Mouse (Mus musculus) heart, embryonic 16.5 days (tissue): ENCODE data around the gene Cyth3. TPM values are rescaled to one million over a fixed set of nuclear protein-coding genes. Genes with fewer than 3 reads are reported as not detected.

ENCODE experiments used
- ATAC-seq: fragments of 200-750 bp; cut with Nextera tagmentation; replicated peaks from 2 replicates; pipeline ENCODE4 v1.8.0; 2017; ENCODE audit warnings: moderate number of reproducible peaks; ENCODE audit not compliant: insufficient read depth, low FRiP score; ENCODE audit errors: extremely low read depth
- H3K27ac ChIP-seq: fragments of 300-500 bp; sonication (generic); 2 replicates; pipeline ENCODE4 v1.5.1; 2014; ENCODE audit warnings: mild to moderate bottlenecking, low read length, control low read depth, moderate library complexity
- H3K27me3 ChIP-seq: fragments of 300-500 bp; sonication (generic); 2 replicates; pipeline ENCODE4 v1.6.1; 2014; ENCODE audit warnings: low read length, mixed read lengths; ENCODE audit not compliant: control insufficient read depth, insufficient read depth
- H3K36me3 ChIP-seq: fragments of 300-500 bp; sonication (generic); 2 replicates; pipeline ENCODE4 v1.6.1; 2014; ENCODE audit not compliant: control insufficient read depth, insufficient read depth
- H3K4me1 ChIP-seq: fragments of 300-500 bp; sonication (generic); 2 replicates; pipeline ENCODE4 v1.6.1; 2014; ENCODE audit warnings: low read length, mixed read lengths; ENCODE audit not compliant: control insufficient read depth, insufficient read depth
- H3K4me2 ChIP-seq: fragments of 300-500 bp; sonication (generic); 2 replicates; pipeline ENCODE4 v1.6.1; 2014; ENCODE audit warnings: low read depth, mild to moderate bottlenecking, control low read depth, low read length
- H3K4me3 ChIP-seq: fragments of 300-500 bp; sonication (generic); 2 replicates; pipeline ENCODE4 v1.5.1; 2014; ENCODE audit warnings: mild to moderate bottlenecking, control low read depth, low read length
- H3K9ac ChIP-seq: fragments of 300-500 bp; sonication (generic); 2 replicates; pipeline ENCODE4 v1.6.1; 2014; ENCODE audit warnings: low read length, control low read depth
- H3K9me3 ChIP-seq: fragments of 300-500 bp; sonication (generic); replicated peaks from 2 replicates; pipeline ENCODE4 v1.6.1; 2016; ENCODE audit warnings: low read length; ENCODE audit not compliant: control insufficient read depth
- WGBS: fragments of 180-500 bp; shearing (Covaris S2); extraction: QIAGEN DNeasy Blood & Tissue Kit; methylation state at CpG from one replicate; pipeline ENCODE4 v1.1.7; 2014; 5-methylcytosine and 5-hydroxymethylcytosine counted together
- polyA plus RNA-seq: library from polyadenylated mRNA; unstranded; fragments of >200 nt; fragmentation: Nextera tagmentation; extraction: Ambion mirVana; gene quantifications from 2 replicates; pipeline ENCODE4 v1.2.1, GENCODE M21; 2015

Cyth3 gene
- polyA plus RNA-seq, 1 experiment from 2014 or later: 59.4 TPM

GRCm38 (mm10) chr5:143620941-143621340, 1.3 kb upstream of the Cyth3 start:
- H3K4me3 ChIP-seq: no peak overlapping the region
- no peak overlapping the region for H3K4me2 ChIP-seq
- no peaks in the 10 kb centered on the region for H3K27me3 ChIP-seq
- H3K36me3 ChIP-seq: no peaks in the 10 kb centered on the region
- no peak overlapping the region for H3K27ac ChIP-seq
- H3K9ac ChIP-seq: no peak overlapping the region
- peaks cover 48% of the 10 kb centered on the region for H3K4me1 ChIP-seq
- H3K9me3 ChIP-seq: no peaks in the 10 kb centered on the region
- no peak for ATAC-seq
- whole genome bisulfite sequencing: 39% methylated on average over 13 of the region's 13 CpGs

GRCm38 (mm10) chr5:143622623-143623150, 440 bp downstream of the Cyth3 start:
- peak; percentile 58 for ATAC-seq
- H3K27me3 ChIP-seq: no peaks in the 10 kb centered on the region
- no peaks in the 10 kb centered on the region for H3K36me3 ChIP-seq
- H3K9ac ChIP-seq: peak overlapping the region; percentile 91
- H3K4me1 ChIP-seq: peaks cover 48% of the 10 kb centered on the region
- H3K4me3 ChIP-seq: peak overlapping the region; percentile 85
- peak overlapping the region; percentile 79 for H3K4me2 ChIP-seq
- WGBS: under 1% methylated on average over 48 of the region's 48 CpGs
- H3K9me3 ChIP-seq: no peaks in the 10 kb centered on the region
- peak overlapping the region; percentile 90 for H3K27ac ChIP-seq

GRCm38 (mm10) chr5:143623356-143624295, 1.4 kb downstream of the Cyth3 start:
- 42% methylated on average over 19 of the region's 19 CpGs for WGBS
- Histone ChIP-seq H3K27ac (peak overlapping the region; percentile 26; the same call in 1 of the 2 replicates), H3K4me2 (peak overlapping the region; percentile 79), H3K4me1 (peaks cover 39% of the 10 kb centered on the region), H3K9ac (peak overlapping the region; percentile 91), H3K4me3 (peak overlapping the region; percentile 85), H3K36me3 (no peaks in the 10 kb centered on the region), H3K27me3 (no peaks in the 10 kb centered on the region), H3K9me3 (no peaks in the 10 kb centered on the region)
- no peak for ATAC-seq

- H3K4me2 ChIP-seq: peak overlapping the region; percentile 79
- no peak for ATAC-seq
Measured at GRCm38 (mm10) chr5:143624449-143624848, 2.2 kb downstream of the Cyth3 start.

GRCm38 (mm10) chr5:143625497-143625896, 3.2 kb downstream of the Cyth3 start:
- peak overlapping the region; percentile 48 for H3K9ac ChIP-seq
- peak overlapping the region; percentile 57 for H3K27ac ChIP-seq
- no peaks in the 10 kb centered on the region for H3K27me3 ChIP-seq
- H3K4me1 ChIP-seq: peaks cover 35% of the 10 kb centered on the region
- no peak for ATAC-seq
- peak overlapping the region; percentile 48 for H3K4me2 ChIP-seq
- H3K4me3 ChIP-seq: peak overlapping the region; percentile 19; the same call in 1 of the 2 replicates
- H3K9me3 ChIP-seq: no peaks in the 10 kb centered on the region
- 58% methylated on average over 12 of the region's 12 CpGs for WGBS
- no peaks in the 10 kb centered on the region for H3K36me3 ChIP-seq

More at GRCm38 (mm10) chr5:143624449-143624848, 2.2 kb downstream of the Cyth3 start:
- H3K27me3 ChIP-seq: no peaks in the 10 kb centered on the region
- peaks cover 35% of the 10 kb centered on the region for H3K4me1 ChIP-seq
- no peaks in the 10 kb centered on the region for H3K9me3 ChIP-seq
- no peaks in the 10 kb centered on the region for H3K36me3 ChIP-seq
- H3K4me3 ChIP-seq: peak overlapping the region; percentile 25
- WGBS: 76% methylated on average over 3 of the region's 3 CpGs
- H3K27ac ChIP-seq: no peak overlapping the region
- no peak overlapping the region; the same call in 1 of the 2 replicates for H3K9ac ChIP-seq

GRCm38 (mm10) chr5:143625940-143626588, 3.8 kb downstream of the Cyth3 start:
- H3K36me3 ChIP-seq: no peaks in the 10 kb centered on the region
- H3K9me3 ChIP-seq: no peaks in the 10 kb centered on the region
- H3K4me1 ChIP-seq: peaks cover 29% of the 10 kb centered on the region
- no peaks in the 10 kb centered on the region for H3K27me3 ChIP-seq
- ATAC-seq: no peak
- H3K9ac ChIP-seq: peak overlapping the region; percentile 48
- WGBS: 59% methylated on average over 11 of the region's 11 CpGs
- H3K4me2 ChIP-seq: peak overlapping the region; percentile 48
- peak overlapping the region; percentile 19; the same call in 1 of the 2 replicates for H3K4me3 ChIP-seq
- H3K27ac ChIP-seq: peak overlapping the region; percentile 57

GRCm38 (mm10) chr5:143627507-143627906, 5.3 kb downstream of the Cyth3 start:
- WGBS: 94% methylated on average over 6 of the region's 6 CpGs
- H3K27me3 ChIP-seq: no peaks in the 10 kb centered on the region

GRCm38 (mm10) chr5:143627926-143628325, 5.7 kb downstream of the Cyth3 start:
- Histone ChIP-seq H3K27me3 (no peaks in the 10 kb centered on the region), H3K4me1 (peaks cover 29% of the 10 kb centered on the region), H3K9ac (no peak overlapping the region), H3K9me3 (no peaks in the 10 kb centered on the region), H3K27ac (no peak overlapping the region), H3K4me2 (no peak overlapping the region), H3K36me3 (no peaks in the 10 kb centered on the region), H3K4me3 (no peak overlapping the region)
- 95% methylated on average over 1 of the region's 1 CpGs for WGBS
- ATAC-seq: no peak

More at GRCm38 (mm10) chr5:143627507-143627906, 5.3 kb downstream of the Cyth3 start:
- no peaks in the 10 kb centered on the region for H3K9me3 ChIP-seq
- no peak overlapping the region for H3K27ac ChIP-seq
- H3K4me2 ChIP-seq: no peak overlapping the region
- no peak for ATAC-seq
- H3K9ac ChIP-seq: no peak overlapping the region
- H3K36me3 ChIP-seq: no peaks in the 10 kb centered on the region
- H3K4me1 ChIP-seq: peaks cover 24% of the 10 kb centered on the region
- no peak overlapping the region for H3K4me3 ChIP-seq
